Mouse (Mus musculus) erythroblast, embryonic 14.5 days (primary cell): ENCODE measurements around the gene Ppfibp1. TPM values are rescaled to one million over a fixed set of nuclear protein-coding genes. Genes with fewer than 3 reads are reported as not detected.

Source experiments
- H3K27me3 ChIP-seq: 2 replicates; pipeline ENCODE4 v1.6.1; 2012; ENCODE audit warnings: inconsistent platforms; ENCODE audit not compliant: control insufficient read depth
- H3K36me3 ChIP-seq: 2 replicates; pipeline ENCODE4 v1.6.1; 2012; ENCODE audit warnings: mild to moderate bottlenecking, inconsistent platforms; ENCODE audit not compliant: control insufficient read depth
- H3K4me1 ChIP-seq: 2 replicates; pipeline ENCODE4 v1.6.1; 2012; ENCODE audit warnings: inconsistent platforms; ENCODE audit not compliant: control insufficient read depth
- H3K4me3 ChIP-seq: replicated peaks from 2 replicates; pipeline ENCODE3; 2012; ENCODE audit warnings: moderate library complexity, mild to moderate bottlenecking, inconsistent platforms
- H3K9me3 ChIP-seq: 2 replicates; pipeline ENCODE4 v1.6.1; 2012; ENCODE audit warnings: low read length, inconsistent platforms, mixed read lengths; ENCODE audit not compliant: control insufficient read depth
- GATA1 ChIP-seq: IDR thresholded peaks from 2 replicates; pipeline ENCODE4 v1.6.1; 2012; ENCODE audit warnings: low read length, inconsistent platforms, mixed read lengths
- TAL1 ChIP-seq: IDR thresholded peaks from 3 replicates; pipeline ENCODE4 v1.6.1; 2012; ENCODE audit warnings: low read length, inconsistent platforms, mixed read lengths
- polyA plus RNA-seq: library from polyadenylated mRNA; stranded (reverse); fragments of >175 nt; gene quantifications from 2 replicates; pipeline ENCODE4 v1.2.3, GENCODE M21; 2012

Ppfibp1 gene
- polyA plus RNA-seq, 1 experiment: not detected

DNA sequence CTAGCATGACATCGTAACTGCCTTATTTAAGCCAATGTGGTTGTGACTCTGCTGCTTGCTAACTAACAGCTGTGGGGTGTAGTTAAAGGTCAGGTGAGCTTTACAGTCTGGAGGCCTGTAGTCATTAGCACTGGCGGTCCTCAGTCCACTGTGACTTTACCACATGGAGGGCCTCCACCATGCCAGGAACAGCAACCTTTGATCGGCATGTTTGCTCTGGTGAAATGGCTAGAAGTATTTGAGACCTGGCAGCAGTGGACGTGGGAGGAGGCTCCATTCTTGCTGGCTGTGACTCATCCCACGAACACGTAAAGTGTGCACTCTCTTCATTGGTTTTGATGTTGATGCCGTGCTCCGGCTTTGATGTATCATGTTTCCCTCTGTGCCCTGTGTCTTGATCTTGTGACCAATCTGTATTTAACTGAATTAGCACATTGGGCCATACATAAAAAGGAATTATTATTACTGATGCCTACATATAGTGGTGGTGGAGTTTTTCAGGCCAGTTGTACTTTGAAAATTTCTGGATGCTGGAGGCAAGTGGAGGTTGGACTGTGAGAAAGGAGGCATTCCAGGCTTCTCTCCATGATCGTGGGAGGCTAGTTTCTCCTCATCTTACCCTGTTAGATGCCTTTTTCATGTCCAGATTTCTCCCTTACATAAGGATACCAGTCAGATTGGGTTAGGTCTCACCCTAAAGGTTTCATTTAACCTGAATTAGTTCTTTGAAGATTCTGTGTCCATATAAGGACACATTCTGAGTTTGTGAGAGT is 71.8 kb downstream of the Ppfibp1 start:
- Histone ChIP-seq H3K9me3 (no peaks in the 10 kb centered on the region), H3K36me3 (no peaks in the 10 kb centered on the region), H3K4me1 (peaks cover 28% of the 10 kb centered on the region), H3K4me3 (no peak overlapping the region), H3K27me3 (no peaks in the 10 kb centered on the region)
- TF ChIP-seq TAL1: no peak
- no peak for TF ChIP-seq GATA1

DNA sequence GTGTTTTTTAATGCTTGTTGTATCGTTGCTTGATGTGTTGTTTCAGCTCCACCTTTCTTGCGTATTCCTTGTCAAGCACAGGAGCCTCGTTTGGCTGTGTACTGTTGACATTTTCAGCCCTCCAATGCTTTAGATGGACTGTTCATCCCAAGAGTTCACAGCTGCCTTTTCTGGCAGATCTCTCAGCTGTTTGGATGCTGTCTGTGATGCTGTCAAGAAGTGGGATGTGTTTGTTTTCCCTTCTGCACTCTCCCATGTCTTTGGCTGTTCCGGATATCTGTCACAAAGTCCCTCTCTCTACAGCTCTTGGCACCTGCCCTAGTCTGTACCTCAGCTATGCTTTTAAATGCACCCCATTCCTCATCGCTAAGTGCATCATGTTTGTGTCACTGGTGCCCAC is 72.7 kb downstream of the Ppfibp1 start:
- Histone ChIP-seq H3K27me3 (no peaks in the 10 kb centered on the region), H3K36me3 (no peaks in the 10 kb centered on the region), H3K9me3 (no peaks in the 10 kb centered on the region), H3K4me1 (peaks cover 20% of the 10 kb centered on the region), H3K4me3 (no peak overlapping the region)
- no peak for TF ChIP-seq TAL1
- no peak for TF ChIP-seq GATA1

DNA sequence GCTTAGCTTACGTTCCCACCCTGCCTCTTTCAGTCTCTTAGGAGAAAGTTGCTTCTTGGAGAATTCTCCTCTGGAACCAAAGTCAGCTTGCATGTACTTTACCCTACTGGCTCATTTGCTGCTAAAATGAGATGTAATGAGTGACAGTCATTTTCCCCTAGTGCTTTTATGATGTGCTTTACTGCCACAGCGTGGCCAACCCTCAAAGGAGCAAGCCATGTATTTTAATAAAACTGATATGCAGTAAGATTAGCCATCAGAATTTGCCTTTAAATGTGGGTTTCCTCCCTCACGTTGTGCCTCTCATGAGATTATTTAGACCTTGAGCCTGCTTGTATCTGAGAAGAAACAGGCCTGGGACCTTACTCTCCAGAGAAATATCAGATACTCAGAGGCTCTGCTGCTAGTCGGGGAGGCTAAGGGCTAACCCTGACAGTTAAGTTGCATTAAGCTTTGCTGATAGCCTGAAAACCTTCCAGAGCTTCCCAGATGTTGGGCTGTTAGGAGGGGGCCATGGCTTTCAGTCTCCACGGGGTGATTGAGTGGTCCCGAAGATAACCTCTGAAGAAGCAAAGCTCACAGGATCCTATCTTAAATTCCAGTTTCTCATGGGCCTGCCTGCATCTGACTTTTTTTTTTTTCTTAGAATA is 73.7 kb downstream of the Ppfibp1 start:
- TF ChIP-seq TAL1 (no peak), GATA1 (no peak)

DNA sequence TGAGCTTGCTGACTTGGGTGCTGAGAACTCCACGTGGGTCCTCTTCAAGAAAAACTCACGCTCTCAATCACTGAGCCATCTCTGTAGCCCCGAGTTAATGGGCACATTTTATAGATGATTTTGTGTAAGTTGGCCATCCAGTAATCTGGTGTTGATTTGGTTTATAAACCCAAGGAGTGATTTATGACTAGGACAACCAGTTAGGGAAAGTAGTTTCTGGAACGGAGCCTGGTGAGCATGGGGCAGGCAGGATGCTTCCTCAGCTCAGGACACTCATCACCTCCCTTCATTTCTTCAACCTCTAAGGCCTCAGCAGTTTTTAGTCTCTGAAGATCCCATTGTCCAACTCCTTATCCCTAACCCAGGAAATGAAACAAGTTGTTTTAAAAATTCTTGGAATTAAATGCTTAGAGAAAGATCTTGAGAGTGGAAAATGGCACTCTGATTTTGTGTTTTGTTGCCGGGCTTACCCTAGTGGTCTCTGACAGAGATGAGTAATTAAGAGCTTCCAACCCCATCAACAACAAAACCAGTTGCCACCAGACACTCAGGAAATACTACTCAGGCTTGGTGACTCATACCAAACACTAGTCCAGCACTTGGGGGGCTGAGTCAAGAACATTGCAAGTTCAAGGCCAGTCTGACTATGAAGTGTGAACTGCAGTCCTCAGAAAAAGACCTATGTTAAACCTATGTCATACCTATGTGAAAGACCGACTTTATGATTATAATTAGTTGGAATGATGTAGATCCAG is 75.3 kb downstream of the Ppfibp1 start:
- Histone ChIP-seq H3K4me1 (peaks cover 20% of the 10 kb centered on the region), H3K4me3 (no peak overlapping the region), H3K27me3 (no peaks in the 10 kb centered on the region), H3K36me3 (no peaks in the 10 kb centered on the region), H3K9me3 (no peaks in the 10 kb centered on the region)
- TF ChIP-seq GATA1 (no peak), TAL1 (no peak)

More for the DNA sequence above, 73.7 kb downstream of the Ppfibp1 start:
- no peaks in the 10 kb centered on the region for H3K27me3 ChIP-seq
- no peaks in the 10 kb centered on the region for H3K36me3 ChIP-seq
- H3K4me3 ChIP-seq: no peak overlapping the region
- peaks cover 20% of the 10 kb centered on the region for H3K4me1 ChIP-seq
- H3K9me3 ChIP-seq: no peaks in the 10 kb centered on the region

DNA sequence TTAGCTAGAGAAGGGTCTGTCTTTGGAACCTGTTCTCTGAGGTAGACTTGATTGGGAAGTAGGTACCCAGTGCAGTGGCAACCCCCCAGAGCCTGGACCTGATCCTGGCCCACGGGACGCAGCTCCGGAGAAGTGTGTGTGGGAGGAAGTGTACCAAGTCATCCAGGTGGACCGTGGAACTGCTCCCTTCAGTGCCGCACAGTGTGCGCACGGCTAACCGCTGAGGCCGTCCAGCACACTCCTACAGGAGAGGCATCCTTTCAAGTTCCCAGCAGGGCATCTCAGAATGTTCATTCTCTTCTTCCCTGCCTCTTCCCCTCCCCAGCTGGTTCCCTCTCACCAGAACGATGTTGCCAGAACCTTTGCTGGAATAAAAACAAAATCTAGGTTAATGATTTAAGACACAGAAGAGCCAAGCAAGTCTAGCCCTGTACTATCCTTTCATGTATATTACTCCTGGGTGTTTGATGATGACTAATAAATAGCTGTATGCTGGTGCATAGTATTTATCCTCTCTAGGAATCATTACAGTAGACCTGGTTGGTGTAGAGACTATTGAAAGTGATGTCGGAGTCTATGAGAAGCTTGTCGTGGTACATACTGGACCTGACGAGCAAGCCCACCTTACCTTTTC is 77.0 kb downstream of the Ppfibp1 start:
- H3K27me3 ChIP-seq: no peaks in the 10 kb centered on the region
- TF ChIP-seq GATA1 (no peak), TAL1 (no peak)
- H3K9me3 ChIP-seq: no peaks in the 10 kb centered on the region
- no peaks in the 10 kb centered on the region for H3K36me3 ChIP-seq
- H3K4me3 ChIP-seq: no peak overlapping the region
- H3K4me1 ChIP-seq: peaks cover 20% of the 10 kb centered on the region

DNA sequence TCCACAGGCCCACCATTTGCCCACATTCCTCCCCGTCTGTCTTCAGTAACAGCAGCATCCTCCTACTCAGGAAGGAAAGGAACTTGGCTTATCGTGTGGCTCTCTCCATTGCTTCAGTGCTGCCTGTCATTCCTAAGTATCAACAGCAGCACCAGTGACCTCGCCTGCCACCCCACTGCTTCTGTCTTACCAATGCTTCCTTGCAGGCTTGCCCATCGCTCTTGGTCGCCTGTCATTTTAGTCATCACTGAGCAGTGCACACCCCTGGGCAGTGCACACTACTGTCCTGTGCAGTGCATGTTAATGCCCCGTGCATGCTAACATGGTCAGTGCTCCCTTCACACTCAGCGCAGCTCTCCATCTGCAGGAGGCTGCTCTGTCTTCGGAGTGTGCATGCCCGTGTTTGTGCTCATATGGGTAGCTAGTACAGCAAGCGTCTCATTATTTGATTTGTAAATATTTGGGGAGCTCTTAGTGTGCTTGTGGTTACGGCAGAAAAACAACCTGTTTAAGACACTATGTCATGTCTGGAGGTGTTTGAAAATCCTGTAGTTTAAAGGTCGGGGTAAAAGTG is 78.2 kb downstream of the Ppfibp1 start:
- Histone ChIP-seq H3K4me1 (peaks cover 12% of the 10 kb centered on the region), H3K4me3 (no peak overlapping the region)
- TF ChIP-seq GATA1 (no peak), TAL1 (no peak)

DNA sequence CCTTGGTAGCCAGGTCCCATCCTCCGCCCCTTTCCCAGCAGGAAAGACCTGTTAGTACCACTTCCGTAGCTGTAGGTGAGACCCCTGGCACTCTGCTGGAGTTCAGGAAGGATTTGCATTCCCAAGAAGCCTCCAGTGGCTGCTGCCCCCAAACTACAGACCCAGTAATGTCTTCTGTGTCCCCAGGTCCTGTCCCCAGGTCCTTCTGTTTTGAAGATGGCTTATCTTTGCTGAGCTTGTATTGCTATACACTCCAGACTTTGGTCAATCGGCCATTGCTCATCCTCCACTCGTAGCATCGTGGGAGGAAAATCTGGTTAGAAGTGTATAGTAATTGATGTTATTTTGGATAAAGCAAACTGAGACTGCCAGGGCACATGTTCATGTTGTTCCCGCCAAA is 79.5 kb downstream of the Ppfibp1 start:
- TF ChIP-seq GATA1 (no peak), TAL1 (no peak)
- no peak overlapping the region for H3K4me3 ChIP-seq
- peaks cover 2% of the 10 kb centered on the region; the same call in 1 of the 2 replicates for H3K4me1 ChIP-seq
- H3K27me3 ChIP-seq: no peaks in the 10 kb centered on the region
- H3K36me3 ChIP-seq: no peaks in the 10 kb centered on the region
- no peaks in the 10 kb centered on the region for H3K9me3 ChIP-seq

More for the DNA sequence above, 78.2 kb downstream of the Ppfibp1 start:
- Histone ChIP-seq H3K36me3 (no peaks in the 10 kb centered on the region), H3K9me3 (no peaks in the 10 kb centered on the region), H3K27me3 (no peaks in the 10 kb centered on the region)

DNA sequence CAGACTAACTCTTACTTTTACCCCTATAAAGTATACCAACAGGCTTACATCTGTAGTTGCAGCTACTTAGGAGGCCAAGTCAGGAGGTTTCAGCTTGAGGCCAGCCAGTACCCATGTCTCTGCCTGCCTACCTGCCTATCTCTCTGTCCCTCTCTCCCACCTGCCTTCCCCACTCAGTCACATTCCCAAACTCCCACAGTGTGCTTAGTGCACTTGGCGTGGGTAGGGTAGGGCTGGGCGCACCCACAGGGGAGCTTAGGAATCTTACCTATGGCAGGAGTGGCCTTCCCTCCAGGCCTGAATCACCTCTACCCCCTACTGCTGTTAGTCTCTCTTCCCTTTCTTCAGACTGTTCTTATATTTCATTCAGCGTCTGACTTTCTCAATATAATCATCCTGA is 82.5 kb downstream of the Ppfibp1 start:
- TF ChIP-seq TAL1 (no peak), GATA1 (no peak)
- Histone ChIP-seq H3K4me1 (peaks cover 2% of the 10 kb centered on the region; the same call in 1 of the 2 replicates), H3K27me3 (no peaks in the 10 kb centered on the region), H3K9me3 (no peaks in the 10 kb centered on the region), H3K36me3 (no peaks in the 10 kb centered on the region), H3K4me3 (no peak overlapping the region)

DNA sequence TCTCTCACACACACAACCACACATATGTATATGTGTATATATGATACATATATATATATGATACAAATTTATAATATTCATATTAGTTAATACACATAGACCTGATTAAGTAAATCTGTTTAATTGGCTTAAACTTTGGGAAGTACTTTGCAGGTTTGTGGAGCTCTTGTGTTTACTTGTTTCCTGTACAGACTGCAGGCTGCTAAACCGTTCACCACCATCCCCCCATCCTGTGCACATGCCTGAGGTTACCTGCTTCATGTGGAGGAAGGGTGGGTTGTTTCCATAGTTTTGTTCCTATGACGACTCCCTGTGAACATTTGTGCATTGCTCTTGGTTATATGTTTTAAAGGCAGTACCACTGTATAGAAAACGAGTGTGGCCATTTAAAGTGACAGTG is 83.1 kb downstream of the Ppfibp1 start:
- Histone ChIP-seq H3K27me3 (no peaks in the 10 kb centered on the region), H3K4me3 (no peak overlapping the region), H3K9me3 (no peaks in the 10 kb centered on the region), H3K4me1 (peaks cover 2% of the 10 kb centered on the region; the same call in 1 of the 2 replicates), H3K36me3 (no peaks in the 10 kb centered on the region)
- no peak for TF ChIP-seq TAL1
- no peak for TF ChIP-seq GATA1
